In the genomic region with DNA sequence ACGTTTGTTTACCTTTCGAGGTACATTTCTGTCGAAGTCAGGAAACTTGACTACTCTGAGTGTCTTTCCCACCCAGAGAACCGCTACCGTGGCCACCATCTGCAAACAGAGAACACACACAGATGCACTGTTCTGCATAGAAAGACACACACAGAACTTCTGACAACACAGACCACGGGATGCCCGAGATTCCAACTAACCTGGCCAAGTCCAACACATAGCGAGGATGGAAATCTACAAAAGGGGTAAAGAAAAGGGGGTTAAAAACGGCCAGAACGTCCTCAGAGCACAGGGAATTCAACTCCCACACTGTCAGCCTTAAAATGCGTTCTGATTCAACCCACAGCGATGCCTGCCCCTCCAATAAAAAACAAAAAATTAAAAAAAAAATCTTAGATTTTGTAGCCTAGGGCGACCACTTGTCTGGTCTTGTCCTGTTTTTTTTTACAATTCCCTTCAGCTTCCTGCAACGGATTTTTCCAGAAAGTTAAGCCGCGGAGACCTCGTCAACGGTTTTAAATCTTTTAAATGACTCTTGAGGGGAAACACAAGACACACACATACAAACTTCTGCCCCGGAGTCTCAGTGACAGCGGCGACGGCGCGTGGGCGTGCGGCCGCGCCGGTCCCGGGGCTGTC, we compare ENCODE assay signal across 8 mouse cellular contexts. TPM values are rescaled to one million over a fixed set of nuclear protein-coding genes. Genes with fewer than 3 reads are reported as not detected.
DNase-seq lines count a peak whose midpoint lies in the region; ATAC-seq and TF ChIP-seq lines count a peak whose summit lies in the region.

No protein-coding gene starts in this region.

- TF ChIP-seq CTCF in cerebellum, adult 2 months (IDR thresholded peaks at IDR 0.05; ENCODE audit: borderline replicate concordance, insufficient read depth, low read depth, low read length) = no peak
- no peak for TF ChIP-seq CTCF in thymus, adult 2 months (IDR thresholded peaks at IDR 0.05; ENCODE audit: borderline replicate concordance, control insufficient read depth, extremely low read depth, insufficient read depth, low read length, poor library complexity)

- peak overlapping the region; percentile 46 for H3K4me2 ChIP-seq in forebrain, embryonic 16.5 days (ENCODE audit: low read length)
- peak overlapping the region; percentile 54 for H3K4me2 ChIP-seq in neural tube, embryonic 11.5 days (ENCODE audit: low read depth)

- ATAC-seq in forebrain, embryonic 16.5 days = no peak
- ATAC-seq in neural tube, embryonic 11.5 days (ENCODE audit: insufficient read depth, low FRiP score, low TSS enrichment) = no peak

- TF ChIP-seq POLR2A in cerebellum, adult 2 months (IDR thresholded peaks at IDR 0.05; ENCODE audit: borderline replicate concordance, insufficient read depth, low read length) = no peak
- no peak for TF ChIP-seq POLR2A in thymus, adult 2 months (IDR thresholded peaks at IDR 0.05; ENCODE audit: control insufficient read depth, extremely low read depth, insufficient read depth, low read length, poor library complexity)

- H3K4me3 ChIP-seq in cerebellum, adult 2 months (replicated peaks; ENCODE audit: insufficient read depth, low read depth, low read length) = peak overlapping the region; percentile 99
- H3K4me3 ChIP-seq in thymus, adult 2 months (ENCODE audit: control insufficient read depth, insufficient read depth, low read length) = peak overlapping the region; percentile 72
- H3K4me3 ChIP-seq in forebrain, embryonic 16.5 days (replicated peaks; ENCODE audit: low read length) = peak overlapping the region; percentile 84
- H3K4me3 ChIP-seq in neural tube, embryonic 11.5 days (ENCODE audit: low read depth, low read length) = peak overlapping the region; percentile 88

- no peaks in the 10 kb centered on the region for H3K9me3 ChIP-seq in forebrain, embryonic 16.5 days (ENCODE audit: control insufficient read depth, low read length)
- H3K9me3 ChIP-seq in neural tube, embryonic 11.5 days (ENCODE audit: control insufficient read depth, low read length) = no peaks in the 10 kb centered on the region

- H3K9ac ChIP-seq in forebrain, embryonic 16.5 days (replicated peaks; ENCODE audit: low read depth, low read length) = peak overlapping the region; percentile 99
- H3K9ac ChIP-seq in neural tube, embryonic 11.5 days (ENCODE audit: low read length) = peak overlapping the region; percentile 97

- peak; percentile 21 to 38 for DNase-seq in cerebellum, adult 2 months
- DNase-seq in cerebellum, adult 11 months = no peak
- peak; percentile 41 for DNase-seq in thymus, adult 2 months
- DNase-seq in thymus, postnatal 10 days (ENCODE audit: low spot score in 2 of 2) = no peak
- peak; percentile 10 to 21 for DNase-seq in kidney, postnatal 36 days
- peak; percentile 27 for DNase-seq in neural tube, embryonic 11.5 days (ENCODE audit: low spot score)
- no peak for DNase-seq in gastrocnemius, postnatal 25 days

- H3K27ac ChIP-seq in cerebellum, adult 2 months (ENCODE audit: insufficient read depth, low read length) = peak overlapping the region; percentile 91
- peak overlapping the region; percentile 39; the same call in 1 of the 2 replicates for H3K27ac ChIP-seq in thymus, adult 2 months (ENCODE audit: control insufficient read depth, insufficient read depth, low read length)
- peak overlapping the region; percentile 99 for H3K27ac ChIP-seq in forebrain, embryonic 16.5 days (ENCODE audit: low read length)
- H3K27ac ChIP-seq in neural tube, embryonic 11.5 days (ENCODE audit: low read depth, low read length) = peak overlapping the region; percentile 93

- no peaks in the 10 kb centered on the region for H3K27me3 ChIP-seq in cerebellum, adult 2 months (ENCODE audit: control insufficient read depth, insufficient read depth, low read length)
- no peaks in the 10 kb centered on the region for H3K27me3 ChIP-seq in thymus, adult 2 months (ENCODE audit: control insufficient read depth, insufficient read depth, low read length)
- H3K27me3 ChIP-seq in forebrain, embryonic 16.5 days (replicated peaks; ENCODE audit: control insufficient read depth, insufficient read depth, low read length) = no peaks in the 10 kb centered on the region
- H3K27me3 ChIP-seq in neural tube, embryonic 11.5 days (ENCODE audit: control insufficient read depth, insufficient read depth, low read length) = no peaks in the 10 kb centered on the region

- 2% methylated on average over 30 of the region's 30 CpGs for WGBS in cerebellum, adult 2 months
- WGBS in thymus, adult 2 months = 7% methylated on average over 30 of the region's 30 CpGs
- WGBS in forebrain, embryonic 16.5 days = 3% methylated on average over 30 of the region's 30 CpGs
- WGBS in neural tube, embryonic 11.5 days = 6% methylated on average over 30 of the region's 30 CpGs

- H3K36me3 ChIP-seq in thymus, adult 2 months (ENCODE audit: control insufficient read depth, insufficient read depth, low read length) = peaks cover 10% of the 10 kb centered on the region
- no peaks in the 10 kb centered on the region; the same call in 1 of the 2 replicates for H3K36me3 ChIP-seq in forebrain, embryonic 16.5 days (ENCODE audit: control insufficient read depth, insufficient read depth)
- H3K36me3 ChIP-seq in neural tube, embryonic 11.5 days (ENCODE audit: control insufficient read depth, insufficient read depth, low read length) = no peaks in the 10 kb centered on the region

- peaks cover 6% of the 10 kb centered on the region; the same call in 1 of the 2 replicates for H3K4me1 ChIP-seq in cerebellum, adult 2 months (ENCODE audit: control insufficient read depth, insufficient read depth, low read length)
- H3K4me1 ChIP-seq in thymus, adult 2 months (replicated peaks; ENCODE audit: control insufficient read depth, insufficient read depth, low read length) = peaks cover 18% of the 10 kb centered on the region
- peaks cover 9% of the 10 kb centered on the region for H3K4me1 ChIP-seq in forebrain, embryonic 16.5 days (replicated peaks; ENCODE audit: control insufficient read depth, insufficient read depth, low read length)
- H3K4me1 ChIP-seq in neural tube, embryonic 11.5 days (ENCODE audit: control insufficient read depth, insufficient read depth, low read length) = no peaks in the 10 kb centered on the region

RNA-seq across cellular contexts. Expression of a gene that starts 1.0 kb away (rescaled TPM):
- 8.7 and 9.4 TPM in 2 replicates for polyA plus RNA-seq in cerebellum, adult 2 months (2012; rRNA removed)
- polyA plus RNA-seq in thymus, adult 2 months (2012; rRNA removed) = 16.0 and 19.9 TPM in 2 replicates
- polyA plus RNA-seq in forebrain, embryonic 16.5 days (2015; fragmentation: Nextera tagmentation; extraction: Ambion mirVana) = 3.7 and 5.8 TPM in 2 replicates
- polyA plus RNA-seq in neural tube, embryonic 11.5 days (2014; fragmentation: Nextera tagmentation; extraction: Ambion mirVana) = 12.0 TPM in 2 replicates
- 1 to 10 TPM; 5.2 to 5.4 TPM for total RNA-seq in gastrocnemius, postnatal 25 days (2021)

Comparison
In these comparisons a context has a peak if more than half of its experiments do, and no peak if none do; other contexts are left out.
1. DNase-seq: peak in cerebellum, adult 2 months (2 of 2), thymus, adult 2 months (single experiment), kidney, postnatal 36 days (2 of 2) and neural tube, embryonic 11.5 days (single experiment); none in cerebellum, adult 11 months (single experiment), thymus, postnatal 10 days (0 of 2) and gastrocnemius, postnatal 25 days (single experiment).
2. H3K27ac ChIP-seq: peak in every context shown above with its lines; median percentile 99 in forebrain, embryonic 16.5 days; 93 in neural tube, embryonic 11.5 days; 91 in cerebellum, adult 2 months; 39 in thymus, adult 2 months.
3. Peak in every context shown above with its lines, with median percentiles within 50 percentile points of each other: H3K4me3 ChIP-seq.